Mouse (Mus musculus): ENCODE measurements around the gene Fbxo33. TPM values are rescaled to one million over a fixed set of nuclear protein-coding genes. Genes with fewer than 3 reads are reported as not detected.

The Fbxo33 gene
- polyA plus RNA-seq, 1 experiment, result 45.5 TPM

- no peak overlapping the region for H3K4me3 ChIP-seq (replicated peaks; ENCODE audit: insufficient read depth, low read depth, low read length)
- no peaks in the 10 kb centered on the region for H3K27me3 ChIP-seq (ENCODE audit: control insufficient read depth, insufficient read depth, low read length)
- no peaks in the 10 kb centered on the region for H3K4me1 ChIP-seq (ENCODE audit: control insufficient read depth, insufficient read depth, low read length)
- WGBS, result 95% methylated on average over 4 of the region's 4 CpGs
- H3K27ac ChIP-seq (ENCODE audit: insufficient read depth, low read length), result no peak overlapping the region
- TF ChIP-seq POLR2A (IDR thresholded peaks at IDR 0.05; ENCODE audit: borderline replicate concordance, insufficient read depth, low read length), result no peak
- no peak for TF ChIP-seq CTCF (IDR thresholded peaks at IDR 0.05; ENCODE audit: borderline replicate concordance, insufficient read depth, low read depth, low read length)
- no peak for DNase-seq
Measured at GRCm38 (mm10) chr12:59195065-59195464, 24.5 kb downstream of the Fbxo33 start.

- Histone ChIP-seq H3K4me3 (replicated peaks; ENCODE audit: insufficient read depth, low read depth, low read length) (no peak overlapping the region), H3K27ac (ENCODE audit: insufficient read depth, low read length) (no peak overlapping the region), H3K27me3 (ENCODE audit: control insufficient read depth, insufficient read depth, low read length) (no peaks in the 10 kb centered on the region), H3K4me1 (ENCODE audit: control insufficient read depth, insufficient read depth, low read length) (no peaks in the 10 kb centered on the region)
- no peak for DNase-seq
- 86% methylated on average over 9 of the region's 9 CpGs for WGBS
- TF ChIP-seq POLR2A (IDR thresholded peaks at IDR 0.05; ENCODE audit: borderline replicate concordance, insufficient read depth, low read length) (no peak), CTCF (IDR thresholded peaks at IDR 0.05; ENCODE audit: borderline replicate concordance, insufficient read depth, low read depth, low read length) (no peak)
Measured at GRCm38 (mm10) chr12:59194341-59195003, 25.1 kb downstream of the Fbxo33 start.

- no peak for DNase-seq
- WGBS, result 88% methylated on average over 3 of the region's 3 CpGs
Measured at GRCm38 (mm10) chr12:59193637-59194036, 25.9 kb downstream of the Fbxo33 start.

GRCm38 (mm10) chr12:59188086-59188682 is 31.3 kb downstream of the Fbxo33 start:
- H3K27ac ChIP-seq (ENCODE audit: insufficient read depth, low read length), result no peak overlapping the region
- no peak for DNase-seq
- no peaks in the 10 kb centered on the region for H3K27me3 ChIP-seq (ENCODE audit: control insufficient read depth, insufficient read depth, low read length)
- no peak overlapping the region for H3K4me3 ChIP-seq (replicated peaks; ENCODE audit: insufficient read depth, low read depth, low read length)
- WGBS, result 56% methylated on average over 12 of the region's 12 CpGs
- TF ChIP-seq CTCF (IDR thresholded peaks at IDR 0.05; ENCODE audit: borderline replicate concordance, insufficient read depth, low read depth, low read length) (no peak), POLR2A (IDR thresholded peaks at IDR 0.05; ENCODE audit: borderline replicate concordance, insufficient read depth, low read length) (no peak)
- H3K4me1 ChIP-seq (ENCODE audit: control insufficient read depth, insufficient read depth, low read length), result no peaks in the 10 kb centered on the region

More at GRCm38 (mm10) chr12:59193637-59194036, 25.9 kb downstream of the Fbxo33 start:
- H3K27me3 ChIP-seq (ENCODE audit: control insufficient read depth, insufficient read depth, low read length), result no peaks in the 10 kb centered on the region
- no peaks in the 10 kb centered on the region for H3K4me1 ChIP-seq (ENCODE audit: control insufficient read depth, insufficient read depth, low read length)
- TF ChIP-seq CTCF (IDR thresholded peaks at IDR 0.05; ENCODE audit: borderline replicate concordance, insufficient read depth, low read depth, low read length) (no peak), POLR2A (IDR thresholded peaks at IDR 0.05; ENCODE audit: borderline replicate concordance, insufficient read depth, low read length) (no peak)
- H3K27ac ChIP-seq (ENCODE audit: insufficient read depth, low read length), result no peak overlapping the region
- no peak overlapping the region for H3K4me3 ChIP-seq (replicated peaks; ENCODE audit: insufficient read depth, low read depth, low read length)

GRCm38 (mm10) chr12:59177814-59178213 is 41.7 kb downstream of the Fbxo33 start:
- no peak for TF ChIP-seq POLR2A (IDR thresholded peaks at IDR 0.05; ENCODE audit: borderline replicate concordance, insufficient read depth, low read length)
- no peak for TF ChIP-seq CTCF (IDR thresholded peaks at IDR 0.05; ENCODE audit: borderline replicate concordance, insufficient read depth, low read depth, low read length)
- no peaks in the 10 kb centered on the region for H3K27me3 ChIP-seq (ENCODE audit: control insufficient read depth, insufficient read depth, low read length)
- WGBS, result 90% methylated on average over 3 of the region's 3 CpGs
- no peaks in the 10 kb centered on the region for H3K4me1 ChIP-seq (ENCODE audit: control insufficient read depth, insufficient read depth, low read length)
- no peak for DNase-seq
- no peak overlapping the region for H3K27ac ChIP-seq (ENCODE audit: insufficient read depth, low read length)
- no peak overlapping the region for H3K4me3 ChIP-seq (replicated peaks; ENCODE audit: insufficient read depth, low read depth, low read length)

GRCm38 (mm10) chr12:59169935-59170334 is 49.6 kb downstream of the Fbxo33 start:
- no peaks in the 10 kb centered on the region for H3K27me3 ChIP-seq (ENCODE audit: control insufficient read depth, insufficient read depth, low read length)
- DNase-seq, result no peak
- TF ChIP-seq CTCF (IDR thresholded peaks at IDR 0.05; ENCODE audit: borderline replicate concordance, insufficient read depth, low read depth, low read length) (no peak), POLR2A (IDR thresholded peaks at IDR 0.05; ENCODE audit: borderline replicate concordance, insufficient read depth, low read length) (no peak)
- H3K4me1 ChIP-seq (ENCODE audit: control insufficient read depth, insufficient read depth, low read length), result no peaks in the 10 kb centered on the region
- no peak overlapping the region for H3K27ac ChIP-seq (ENCODE audit: insufficient read depth, low read length)
- H3K4me3 ChIP-seq (replicated peaks; ENCODE audit: insufficient read depth, low read depth, low read length), result no peak overlapping the region
- 75% methylated on average over 4 of the region's 4 CpGs for WGBS

GRCm38 (mm10) chr12:59166557-59166956 is 53.0 kb downstream of the Fbxo33 start:
- no peaks in the 10 kb centered on the region for H3K27me3 ChIP-seq (ENCODE audit: control insufficient read depth, insufficient read depth, low read length)
- 90% methylated on average over 4 of the region's 4 CpGs for WGBS
- TF ChIP-seq CTCF (IDR thresholded peaks at IDR 0.05; ENCODE audit: borderline replicate concordance, insufficient read depth, low read depth, low read length), result no peak
- no peak for TF ChIP-seq POLR2A (IDR thresholded peaks at IDR 0.05; ENCODE audit: borderline replicate concordance, insufficient read depth, low read length)
- no peaks in the 10 kb centered on the region for H3K4me1 ChIP-seq (ENCODE audit: control insufficient read depth, insufficient read depth, low read length)
- no peak overlapping the region for H3K27ac ChIP-seq (ENCODE audit: insufficient read depth, low read length)
- DNase-seq, result no peak
- no peak overlapping the region for H3K4me3 ChIP-seq (replicated peaks; ENCODE audit: insufficient read depth, low read depth, low read length)

- TF ChIP-seq POLR2A (IDR thresholded peaks at IDR 0.05; ENCODE audit: borderline replicate concordance, insufficient read depth, low read length), result no peak
- no peak for TF ChIP-seq CTCF (IDR thresholded peaks at IDR 0.05; ENCODE audit: borderline replicate concordance, insufficient read depth, low read depth, low read length)
- Histone ChIP-seq H3K4me3 (replicated peaks; ENCODE audit: insufficient read depth, low read depth, low read length) (no peak overlapping the region), H3K4me1 (ENCODE audit: control insufficient read depth, insufficient read depth, low read length) (no peaks in the 10 kb centered on the region), H3K27ac (ENCODE audit: insufficient read depth, low read length) (no peak overlapping the region), H3K27me3 (ENCODE audit: control insufficient read depth, insufficient read depth, low read length) (no peaks in the 10 kb centered on the region)
- no peak for DNase-seq
- 94% methylated on average over 6 of the region's 6 CpGs for whole genome bisulfite sequencing
Measured at GRCm38 (mm10) chr12:59164522-59164921, 55.0 kb downstream of the Fbxo33 start.

Data from cerebellum, adult 2 months (tissue).